20 mouse cellular contexts compared by ENCODE assay signal in genomic region chr11:52739187-52739586, GRCm38 (mm10). TPM values are rescaled to one million over a fixed set of nuclear protein-coding genes. Genes with fewer than 3 reads are reported as not detected.
A peak's percentile ranks its signal among the peaks of the same experiment; 100 is the strongest.
DNase-seq lines count a peak whose midpoint lies in the region; ATAC-seq and TF ChIP-seq lines count a peak whose summit lies in the region.
"Had no signal": no experiment of that assay in that cellular context is flagged by ENCODE, and none has a peak within 500 bp of the region (broad histone marks: within the 10 kb centered on the region; RNA-seq: fewer than 3 reads in every experiment).

No protein-coding gene starts in this region.

- H3K36me3 ChIP-seq in lung, embryonic 16.5 days (ENCODE audit: control insufficient read depth, insufficient read depth, low read length) = no peaks in the 10 kb centered on the region
- no peaks in the 10 kb centered on the region for H3K36me3 ChIP-seq in midbrain, postnatal 0 days (ENCODE audit: insufficient read depth, low read length)
- H3K36me3 ChIP-seq: embryonic facial prominence, embryonic 10.5 days; G1E; hindbrain, embryonic 13.5 days; midbrain, embryonic 13.5 days had no signal

- no peak overlapping the region for H3K27ac ChIP-seq in lung, embryonic 16.5 days (ENCODE audit: low read length)
- H3K27ac ChIP-seq in midbrain, postnatal 0 days (ENCODE audit: low read depth, low read length) = no peak overlapping the region
- H3K27ac ChIP-seq: embryonic facial prominence, embryonic 10.5 days; forebrain, embryonic 13.5 days; hindbrain, embryonic 13.5 days; macrophage; midbrain, embryonic 13.5 days had no signal

- no peak for TF ChIP-seq CTCF in midbrain, postnatal 0 days (IDR thresholded peaks at IDR 0.05)

- 9% methylated on average over 9 of the region's 9 CpGs for WGBS in lung, embryonic 16.5 days
- 17% methylated on average over 9 of the region's 9 CpGs for WGBS in midbrain, postnatal 0 days

- no peak overlapping the region for H3K4me3 ChIP-seq in lung, embryonic 16.5 days (ENCODE audit: low read length)
- no peak overlapping the region for H3K4me3 ChIP-seq in midbrain, postnatal 0 days (ENCODE audit: low read depth, low read length)
- H3K4me3 ChIP-seq: embryonic facial prominence, embryonic 10.5 days; forebrain, embryonic 13.5 days; hindbrain, embryonic 13.5 days; midbrain, embryonic 13.5 days had no signal

- H3K4me2 ChIP-seq in lung, embryonic 16.5 days (ENCODE audit: low read depth, low read length) = peak overlapping the region; percentile 30
- H3K4me2 ChIP-seq in midbrain, postnatal 0 days (ENCODE audit: low read depth, low read length, poor library complexity, severe bottlenecking) = no peak overlapping the region
- H3K4me2 ChIP-seq: forebrain, embryonic 13.5 days; hindbrain, embryonic 13.5 days; liver, embryonic 11.5 days; midbrain, embryonic 13.5 days had no signal

- peak; percentile 59; the same call in 1 of the 2 replicates for ATAC-seq in lung, embryonic 16.5 days (ENCODE audit: low read depth)
- no peak for ATAC-seq in monocyte, adult 5-6 weeks (replicated peaks; ENCODE audit: insufficient number of reproducible peaks, low FRiP score, low TSS enrichment, poor library complexity, severe bottlenecking)
- no peak for ATAC-seq in midbrain, postnatal 0 days (ENCODE audit: low FRiP score)
- ATAC-seq: forebrain, embryonic 13.5 days; midbrain, embryonic 13.5 days had no signal

- H3K4me1 ChIP-seq in lung, embryonic 16.5 days (replicated peaks; ENCODE audit: control insufficient read depth, insufficient read depth, low read length) = peaks cover 3% of the 10 kb centered on the region
- no peaks in the 10 kb centered on the region for H3K4me1 ChIP-seq in midbrain, postnatal 0 days (ENCODE audit: insufficient read depth, low read length)
- H3K4me1 ChIP-seq: forebrain, embryonic 13.5 days; hindbrain, embryonic 13.5 days had no signal

- H3K9ac ChIP-seq in lung, embryonic 16.5 days (ENCODE audit: low read length) = no peak overlapping the region
- no peak overlapping the region for H3K9ac ChIP-seq in midbrain, postnatal 0 days (replicated peaks; ENCODE audit: low read length, poor library complexity, severe bottlenecking)
- H3K9ac ChIP-seq: forebrain, embryonic 13.5 days; hindbrain, embryonic 13.5 days; midbrain, embryonic 13.5 days had no signal

- no peaks in the 10 kb centered on the region for H3K27me3 ChIP-seq in lung, embryonic 16.5 days (ENCODE audit: control insufficient read depth, insufficient read depth, low read depth, low read length)
- no peaks in the 10 kb centered on the region for H3K27me3 ChIP-seq in midbrain, postnatal 0 days (ENCODE audit: insufficient read depth, low read length)
- H3K27me3 ChIP-seq: forebrain, embryonic 13.5 days had no signal

- peak; percentile 10 for DNase-seq in heart, postnatal 4 days
- DNase-seq in heart, postnatal 25 days (ENCODE audit: low spot score) = no peak
- DNase-seq in lung, postnatal 25 days (ENCODE audit: low spot score) = no peak
- peak; percentile 12 for DNase-seq in ZHBTc4 (ENCODE audit: low read depth, low spot score)
- DNase-seq in retina, embryonic 14.5 days (ENCODE audit: low spot score) = peak; percentile 23
- no peak for DNase-seq in midbrain, postnatal 0 days (ENCODE audit: low spot score)
- DNase-seq: cerebellum, postnatal 10 days; gastrocnemius, postnatal 14 days; layer of hippocampus, postnatal 36 days; thymus, postnatal 4 days had no signal

- intact Hi-C loops in heart, postnatal 25 days (cut with DNase I) = no loop called here

- no peaks in the 10 kb centered on the region for H3K9me3 ChIP-seq in lung, embryonic 16.5 days (ENCODE audit: control insufficient read depth, low read length)
- no peaks in the 10 kb centered on the region for H3K9me3 ChIP-seq in midbrain, postnatal 0 days (ENCODE audit: low read length)
- H3K9me3 ChIP-seq: embryonic facial prominence, embryonic 10.5 days; forebrain, embryonic 13.5 days; G1E; hindbrain, embryonic 13.5 days; midbrain, embryonic 13.5 days had no signal

RNA-seq across cellular contexts. Expression of gene Fstl4, which starts 25.2 kb away (rescaled TPM):
- total RNA-seq in heart, postnatal 4 days (2021) = 10 to 100 TPM; 16.6 to 17.4 TPM
- total RNA-seq in heart, postnatal 25 days (2021) = 1 to 10 TPM; 1.8 to 2.6 TPM
- polyA plus RNA-seq in lung, embryonic 16.5 days (2015; fragmentation: Nextera tagmentation; extraction: Ambion mirVana) = 11.3 and 11.7 TPM in 2 replicates
- not detected in 3 replicates for total RNA-seq in monocyte, adult 5-6 weeks (2017)
- total RNA-seq in midbrain, postnatal 0 days (2014; rRNA removed) = 7.1 and 7.6 TPM in 2 replicates
- 9.1 and 9.4 TPM in 2 replicates for polyA plus RNA-seq in midbrain, postnatal 0 days (2015; fragmentation: Nextera tagmentation; extraction: Ambion mirVana)
- total RNA-seq: neutrophil, adult 5-6 weeks had no signal
- polyA plus RNA-seq: G1E, macrophage had no signal

Comparison
In these comparisons a context has a peak if more than half of its experiments do, and no peak if none do; other contexts are left out.
1. DNase-seq: peak in heart, postnatal 4 days (single experiment), ZHBTc4 (single experiment) and retina, embryonic 14.5 days (single experiment); none in heart, postnatal 25 days (single experiment), lung, postnatal 25 days (single experiment) and midbrain, postnatal 0 days (single experiment).